Mouse (Mus musculus): ENCODE data around the gene Anapc13. TPM values are rescaled to one million over a fixed set of nuclear protein-coding genes. Genes with fewer than 3 reads are reported as not detected.

Gene Anapc13
- polyA plus RNA-seq, 1 experiment, result 139 TPM

DNA sequence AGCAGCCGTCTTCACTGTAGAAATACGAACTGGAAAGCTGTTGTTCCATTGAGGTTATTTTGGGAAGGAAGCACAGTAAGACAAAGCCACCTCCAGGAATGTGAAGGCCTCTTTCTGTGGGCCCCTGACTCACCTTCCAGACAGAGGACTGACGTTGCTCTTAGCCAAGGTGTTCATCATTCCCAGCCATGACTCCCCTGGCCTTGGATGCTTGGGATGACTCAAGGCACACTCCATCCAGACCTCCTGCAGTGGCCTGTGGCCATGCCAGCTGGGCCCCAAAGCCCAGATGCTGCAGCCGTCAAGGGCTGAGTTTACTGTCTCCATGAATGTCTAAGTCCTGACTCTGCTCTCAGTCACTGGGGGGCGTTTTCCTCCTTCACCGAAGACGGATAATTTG is 47.3 kb downstream of the Anapc13 start:
- DNase-seq (ENCODE audit: extremely low spot score in 1 of 2, low spot score in 1 of 2), result no peak

DNA sequence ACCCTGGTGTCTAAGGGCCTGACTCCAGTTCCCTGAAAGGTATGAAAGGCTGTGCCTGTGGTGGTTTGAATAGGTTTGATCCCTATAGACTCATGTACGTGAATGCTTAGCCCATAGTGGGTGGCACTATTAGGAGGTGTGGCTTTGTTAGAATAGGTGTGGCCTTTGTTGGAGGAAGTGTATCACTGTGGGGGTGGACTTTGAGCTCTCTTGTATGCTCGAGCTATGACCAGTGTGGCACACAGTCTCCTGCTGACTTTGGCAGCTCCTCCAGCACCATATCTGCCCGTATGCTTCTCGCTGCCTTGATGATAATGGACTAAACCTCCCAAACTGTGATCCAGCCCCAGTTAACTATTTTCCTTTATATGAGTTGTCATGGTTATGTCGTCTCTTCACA is 49.8 kb downstream of the Anapc13 start:
- no peak for DNase-seq (ENCODE audit: extremely low spot score in 1 of 2, low spot score in 1 of 2)

- DNase-seq (ENCODE audit: extremely low spot score in 1 of 2, low spot score in 1 of 2), result no peak
Observed at GRCm38 (mm10) chr9:102681470-102681869, 55.4 kb downstream of the Anapc13 start.

Other genes with a start within 250 kb of the Anapc13 start
- 1.3 and 1.8 TPM in 2 replicates for gene Ky, start 120.5 kb upstream of the Anapc13 start, polyA plus RNA-seq (2012; rRNA removed)
- 35.8 and 44.6 TPM in 2 replicates for gene Cep63, start 238 bp downstream of the Anapc13 start, polyA plus RNA-seq (2012; rRNA removed)
- gene Amotl2, start 90.4 kb downstream of the Anapc13 start, polyA plus RNA-seq (2012; rRNA removed), result 13.9 and 14.1 TPM in 2 replicates
- gene Ryk, start 208.6 kb downstream of the Anapc13 start, polyA plus RNA-seq (2012; rRNA removed), result 36.9 and 38.6 TPM in 2 replicates

All from frontal cortex, adult 2 months (tissue).